Mouse (Mus musculus) testis, adult 2 months (tissue): Measurements from ENCODE around the gene Zswim7.

Source experiments
- CTCF ChIP-seq: fragments of 200-500 bp; IDR thresholded peaks from 2 replicates; pipeline ENCODE4 v1.5.1; 2012; ENCODE audit warnings: low read depth, mild to moderate bottlenecking, inconsistent platforms, low read length, moderate library complexity; ENCODE audit not compliant: control insufficient read depth, insufficient read depth, insufficient replicate concordance
- POLR2A ChIP-seq: fragments of 200-500 bp; IDR thresholded peaks from 2 replicates; pipeline ENCODE4 v1.6.1; 2012; ENCODE audit warnings: low read depth, mild to moderate bottlenecking, inconsistent platforms, low read length, moderate library complexity; ENCODE audit not compliant: control insufficient read depth

DNA sequence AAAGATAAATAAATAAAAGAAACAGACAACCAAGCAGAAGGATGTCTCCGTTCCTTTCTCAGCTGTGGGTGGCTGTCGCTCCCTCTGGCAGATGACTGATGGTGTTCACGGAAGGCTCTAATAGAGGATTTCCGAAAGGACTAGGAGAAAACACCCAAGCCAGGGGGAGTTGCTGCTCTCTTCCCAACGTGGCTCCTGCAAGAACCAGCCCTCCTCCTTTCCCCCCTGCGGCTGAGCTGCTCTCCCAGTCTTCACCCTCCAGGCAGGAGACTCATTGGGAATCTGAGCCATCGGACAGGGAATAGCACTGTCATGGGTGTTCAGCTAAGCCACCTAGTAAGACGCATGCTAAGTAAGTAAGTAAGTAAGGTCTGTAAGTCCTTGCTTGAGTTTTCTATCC, 4.1 kb downstream of the Zswim7 start:
- no peak for TF ChIP-seq CTCF
- TF ChIP-seq POLR2A: no peak
